Comparison of ENCODE assay signal across 7 mouse cellular contexts in genomic region chr11:102294887-102295597, GRCm38 (mm10). TPM values are rescaled to one million over a fixed set of nuclear protein-coding genes. Genes with fewer than 3 reads are reported as not detected.
A peak's percentile ranks its signal among the peaks of the same experiment; 100 is the strongest.
DNase-seq lines count a peak whose midpoint lies in the region; ATAC-seq lines count a peak whose summit lies in the region.

No protein-coding gene starts in this region.

- ATAC-seq in CD4-positive, CD25-positive, alpha-beta regulatory T cell, adult 4 months: peak; percentile 50
- no peak for ATAC-seq in embryonic facial prominence, embryonic 13.5 days (ENCODE audit: insufficient number of reproducible peaks, insufficient read depth, low FRiP score, low TSS enrichment, low read depth)
- no peak; the same call in 1 of the 2 replicates for ATAC-seq in hindbrain, embryonic 15.5 days (ENCODE audit: low FRiP score, low read depth)

- no peaks in the 10 kb centered on the region for H3K27me3 ChIP-seq in embryonic facial prominence, embryonic 13.5 days
- no peaks in the 10 kb centered on the region for H3K27me3 ChIP-seq in hindbrain, embryonic 15.5 days

- peak; percentile 79 for DNase-seq in A20 (ENCODE audit: low read depth, low spot score)
- DNase-seq in lung, postnatal 10 days: peak; percentile 57
- DNase-seq in retina, postnatal 1 day: peak; percentile 33
- no peak for DNase-seq in ovary, postnatal 36 days (ENCODE audit: low spot score)

- H3K27ac ChIP-seq in embryonic facial prominence, embryonic 13.5 days: peak overlapping the region; percentile 99
- H3K27ac ChIP-seq in hindbrain, embryonic 15.5 days (replicated peaks): peak overlapping the region; percentile 99

- no peaks in the 10 kb centered on the region for H3K9me3 ChIP-seq in embryonic facial prominence, embryonic 13.5 days
- H3K9me3 ChIP-seq in hindbrain, embryonic 15.5 days: no peaks in the 10 kb centered on the region

- peaks cover 32% of the 10 kb centered on the region for H3K4me1 ChIP-seq in embryonic facial prominence, embryonic 13.5 days
- peaks cover 25% of the 10 kb centered on the region for H3K4me1 ChIP-seq in hindbrain, embryonic 15.5 days (replicated peaks)

- 63% methylated on average over 12 of the region's 12 CpGs for WGBS in embryonic facial prominence, embryonic 13.5 days
- WGBS in hindbrain, embryonic 15.5 days: 49% methylated on average over 12 of the region's 12 CpGs

- peak overlapping the region; percentile 95 for H3K9ac ChIP-seq in embryonic facial prominence, embryonic 13.5 days
- H3K9ac ChIP-seq in hindbrain, embryonic 15.5 days: peak overlapping the region; percentile 90

- H3K36me3 ChIP-seq in embryonic facial prominence, embryonic 13.5 days: peaks cover 44% of the 10 kb centered on the region
- peaks cover 34% of the 10 kb centered on the region for H3K36me3 ChIP-seq in hindbrain, embryonic 15.5 days

- peak overlapping the region; percentile 85 for H3K4me3 ChIP-seq in embryonic facial prominence, embryonic 13.5 days
- peak overlapping the region; percentile 89 for H3K4me3 ChIP-seq in hindbrain, embryonic 15.5 days

- H3K4me2 ChIP-seq in embryonic facial prominence, embryonic 13.5 days: peak overlapping the region; percentile 88
- peak overlapping the region; percentile 93 for H3K4me2 ChIP-seq in hindbrain, embryonic 15.5 days

RNA-seq across cellular contexts. Expression of gene Atxn7l3, which starts 1.4 kb away (rescaled TPM):
- 1 to 10 TPM; 7.2 to 7.3 TPM for polyA plus RNA-seq in CD4-positive, CD25-positive, alpha-beta regulatory T cell, adult 4 months (2017; shearing (Covaris generic))
- polyA plus RNA-seq in embryonic facial prominence, embryonic 13.5 days (2015; fragmentation: Nextera tagmentation; extraction: Ambion mirVana): 21.6 and 23.8 TPM in 2 replicates
- 30.2 and 31.4 TPM in 2 replicates for polyA plus RNA-seq in hindbrain, embryonic 15.5 days (2015; fragmentation: Nextera tagmentation; extraction: Ambion mirVana)

RNA-seq across cellular contexts. Expression of gene Tmub2, which starts 10.3 kb away (rescaled TPM):
- 10 to 100 TPM; 64.7 to 80.5 TPM for polyA plus RNA-seq in CD4-positive, CD25-positive, alpha-beta regulatory T cell, adult 4 months (2017; shearing (Covaris generic))
- polyA plus RNA-seq in embryonic facial prominence, embryonic 13.5 days (2015; fragmentation: Nextera tagmentation; extraction: Ambion mirVana): 51.8 and 54.8 TPM in 2 replicates
- polyA plus RNA-seq in hindbrain, embryonic 15.5 days (2015; fragmentation: Nextera tagmentation; extraction: Ambion mirVana): 80.4 and 83.3 TPM in 2 replicates

RNA-seq across cellular contexts. Expression of gene Ubtf, which starts 24.5 kb away (rescaled TPM):
- polyA plus RNA-seq in CD4-positive, CD25-positive, alpha-beta regulatory T cell, adult 4 months (2017; shearing (Covaris generic)): 10 to 100 TPM; 46.1 to 51.1 TPM
- polyA plus RNA-seq in embryonic facial prominence, embryonic 13.5 days (2015; fragmentation: Nextera tagmentation; extraction: Ambion mirVana): 88.5 and 93.6 TPM in 2 replicates
- polyA plus RNA-seq in hindbrain, embryonic 15.5 days (2015; fragmentation: Nextera tagmentation; extraction: Ambion mirVana): 77.7 and 85.0 TPM in 2 replicates

RNA-seq across cellular contexts. Expression of gene Asb16, which starts 26.5 kb away (rescaled TPM):
- not detected for polyA plus RNA-seq in CD4-positive, CD25-positive, alpha-beta regulatory T cell, adult 4 months (2017; shearing (Covaris generic))
- polyA plus RNA-seq in embryonic facial prominence, embryonic 13.5 days (2015; fragmentation: Nextera tagmentation; extraction: Ambion mirVana): 0.11 and 0.18 TPM in 2 replicates
- 0.10 and 0.13 TPM in 2 replicates for polyA plus RNA-seq in hindbrain, embryonic 15.5 days (2015; fragmentation: Nextera tagmentation; extraction: Ambion mirVana)

RNA-seq across cellular contexts. Expression of gene BC030867, which starts 46.4 kb away (rescaled TPM):
- 1 to 10 TPM in 1 of 2 experiments, under 1 TPM in 1; 0.40 to 1.8 TPM for polyA plus RNA-seq in CD4-positive, CD25-positive, alpha-beta regulatory T cell, adult 4 months (2017; shearing (Covaris generic))
- polyA plus RNA-seq in embryonic facial prominence, embryonic 13.5 days (2015; fragmentation: Nextera tagmentation; extraction: Ambion mirVana): 18.3 and 19.7 TPM in 2 replicates
- 3.3 and 3.4 TPM in 2 replicates for polyA plus RNA-seq in hindbrain, embryonic 15.5 days (2015; fragmentation: Nextera tagmentation; extraction: Ambion mirVana)
